Mouse (Mus musculus) right cerebral cortex, postnatal 36 days (tissue): Measurements from ENCODE around the gene Chrne.

Experiments
- DNase-seq, 2 experiments: peaks; one replicate each; pipeline ENCODE4 v3.0.0; 2022; ENCODE audit warnings: low spot score in 2 of 2, mixed read lengths in 1 of 2

Chrne gene

GRCm38 (mm10) chr11:70619101-70619500 is at the start of gene Chrne:
Gene Chrne, minus strand, starts transcription at chr11:70619216.
- DNase-seq, result no peak

GRCm38 (mm10) chr11:70668335-70668770 is 49.3 kb upstream of the Chrne start:
- DNase-seq, result no peak

- no peak for DNase-seq
These were observed 48.5 kb upstream of the Chrne start for GRCm38 (mm10) chr11:70667271-70668150.

GRCm38 (mm10) chr11:70666687-70667086 is 47.7 kb upstream of the Chrne start:
- no peak for DNase-seq

- DNase-seq, result no peak
These were observed 45.7 kb upstream of the Chrne start for GRCm38 (mm10) chr11:70664741-70665140.

GRCm38 (mm10) chr11:70663957-70664356 is 44.9 kb upstream of the Chrne start:
- DNase-seq, result no peak

- no peak for DNase-seq
These were observed 44.1 kb upstream of the Chrne start for GRCm38 (mm10) chr11:70663101-70663500.

GRCm38 (mm10) chr11:70660571-70660970 is 41.6 kb upstream of the Chrne start:
- DNase-seq, result no peak

GRCm38 (mm10) chr11:70658942-70659341 is 39.9 kb upstream of the Chrne start:
- DNase-seq, result no peak

GRCm38 (mm10) chr11:70658521-70658920 is 39.5 kb upstream of the Chrne start:
- DNase-seq, result no peak

GRCm38 (mm10) chr11:70657991-70658390 is 39.0 kb upstream of the Chrne start:
- DNase-seq, result no peak

GRCm38 (mm10) chr11:70657573-70657972 is 38.6 kb upstream of the Chrne start:
- DNase-seq, result no peak

- DNase-seq, result no peak
These were observed 37.9 kb upstream of the Chrne start, which contains the start of gene Eno3 for GRCm38 (mm10) chr11:70656964-70657363. Gene Eno3, plus strand, starts transcription at chr11:70657202.

- DNase-seq, result no peak
These were observed 37.5 kb upstream of the Chrne start for GRCm38 (mm10) chr11:70656456-70656927.

GRCm38 (mm10) chr11:70655571-70656455 is 36.8 kb upstream of the Chrne start:
- DNase-seq, result no peak

GRCm38 (mm10) chr11:70654923-70655570 is 36.0 kb upstream of the Chrne start:
- peak; percentile 59 to 60 for DNase-seq

GRCm38 (mm10) chr11:70654198-70654922 is 35.3 kb upstream of the Chrne start, which contains the start of gene Pfn1:
Gene Pfn1, minus strand, starts transcription at chr11:70654644.
- DNase-seq, result peak; percentile 59 to 66

- DNase-seq, result no peak
These were observed 34.6 kb upstream of the Chrne start for GRCm38 (mm10) chr11:70653345-70654197.

- DNase-seq, result no peak
These were observed 33.9 kb upstream of the Chrne start for GRCm38 (mm10) chr11:70652884-70653344.
